Mouse (Mus musculus): ENCODE data around the gene Gm17190.

GRCm38 (mm10) chr13:96085581-96086302 is 3.9 kb downstream of the Gm17190 start:
- no peak for TF ChIP-seq CTCF (IDR thresholded peaks at IDR 0.05; ENCODE audit: low read depth)
- no peak for TF ChIP-seq EP300 (IDR thresholded peaks at IDR 0.05; ENCODE audit: low read depth)
